Comparison of ENCODE assay signal across 10 mouse cellular contexts in the genomic region with DNA sequence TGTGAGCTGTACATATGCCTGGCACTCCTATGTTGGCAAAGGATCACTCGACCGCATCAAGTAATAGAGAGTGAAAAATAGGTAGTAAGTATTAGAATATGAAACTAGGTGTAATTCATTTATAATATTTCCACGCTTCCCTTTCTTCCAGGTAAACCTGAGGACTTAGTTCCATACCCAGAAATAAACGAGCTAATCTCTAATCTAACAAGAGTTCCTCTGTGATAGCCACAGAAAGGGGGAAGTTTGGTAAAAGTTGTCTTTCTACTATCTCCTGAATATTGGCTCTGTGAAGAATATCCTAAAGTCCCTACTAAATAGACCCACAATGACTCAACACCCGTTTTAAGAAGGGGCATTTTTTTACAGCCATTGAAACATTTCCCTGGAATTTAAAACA. TPM values are rescaled to one million over a fixed set of nuclear protein-coding genes. Genes with fewer than 3 reads are reported as not detected.
DNase-seq lines count a peak whose midpoint lies in the region; ATAC-seq and TF ChIP-seq lines count a peak whose summit lies in the region.
"Had no signal": no experiment of that assay in that cellular context is flagged by ENCODE, and none has a peak within 500 bp of the region (broad histone marks: within the 10 kb centered on the region; RNA-seq: fewer than 3 reads in every experiment).

No protein-coding gene starts in this region.

- peak overlapping the region; percentile 93; the same call in 1 of the 2 replicates for H3K27ac ChIP-seq in layer of hippocampus, adult 2 months
- H3K27ac ChIP-seq in cortical plate, adult 2 months (ENCODE audit: insufficient read depth, low read length), result no peak overlapping the region
- no peak overlapping the region for H3K27ac ChIP-seq in hindbrain, postnatal 0 days
- H3K27ac ChIP-seq in midbrain, embryonic 16.5 days (ENCODE audit: low read length), result no peak overlapping the region; the same call in 1 of the 2 replicates

- peak overlapping the region; percentile 59 for H3K4me2 ChIP-seq in hindbrain, postnatal 0 days (ENCODE audit: low read depth, low read length)
- peak overlapping the region; percentile 91 for H3K4me2 ChIP-seq in midbrain, embryonic 16.5 days (ENCODE audit: low read length)

- no peak for ATAC-seq in hindbrain, postnatal 0 days
- ATAC-seq in midbrain, embryonic 16.5 days, result no peak

- no peaks in the 10 kb centered on the region; the same call in 1 of the 2 replicates for H3K36me3 ChIP-seq in hindbrain, postnatal 0 days (ENCODE audit: insufficient read depth, low read length)
- H3K36me3 ChIP-seq in midbrain, embryonic 16.5 days (ENCODE audit: control insufficient read depth, insufficient read depth, low read length), result no peaks in the 10 kb centered on the region

- no peaks in the 10 kb centered on the region for H3K9me3 ChIP-seq in hindbrain, postnatal 0 days (ENCODE audit: low read length)
- H3K9me3 ChIP-seq in midbrain, embryonic 16.5 days (replicated peaks; ENCODE audit: control insufficient read depth, low read length, poor library complexity, severe bottlenecking), result no peaks in the 10 kb centered on the region

- TF ChIP-seq POLR2A in cortical plate, adult 2 months (IDR thresholded peaks at IDR 0.05; ENCODE audit: extremely low read depth, insufficient read depth, low read length), result no peak

- H3K27me3 ChIP-seq in hindbrain, postnatal 0 days (ENCODE audit: insufficient read depth, low read length), result no peaks in the 10 kb centered on the region
- no peaks in the 10 kb centered on the region for H3K27me3 ChIP-seq in midbrain, embryonic 16.5 days (ENCODE audit: control insufficient read depth, insufficient read depth, low read depth, low read length)

- no peak for TF ChIP-seq CTCF in layer of hippocampus, adult 2 months (conservative IDR thresholded peaks at IDR 0.05)
- no peak for TF ChIP-seq CTCF in cortical plate, adult 2 months (IDR thresholded peaks at IDR 0.05; ENCODE audit: extremely low read depth, insufficient read depth, low read length)
- no peak for TF ChIP-seq CTCF in hindbrain, postnatal 0 days (IDR thresholded peaks at IDR 0.05; ENCODE audit: low read depth)

- 62% methylated on average over 5 of the region's 5 CpGs for WGBS in hindbrain, postnatal 0 days
- WGBS in midbrain, embryonic 16.5 days, result 66% methylated on average over 5 of the region's 5 CpGs

- H3K9ac ChIP-seq in hindbrain, postnatal 0 days (replicated peaks; ENCODE audit: low read length), result peak overlapping the region; percentile 91; the same call in 1 of the 2 replicates
- H3K9ac ChIP-seq in midbrain, embryonic 16.5 days (ENCODE audit: low read depth, low read length), result peak overlapping the region; percentile 97

- no peaks in the 10 kb centered on the region for H3K4me1 ChIP-seq in cortical plate, adult 2 months (ENCODE audit: control insufficient read depth, insufficient read depth, low read length)
- no peaks in the 10 kb centered on the region; the same call in 1 of the 2 replicates for H3K4me1 ChIP-seq in hindbrain, postnatal 0 days (ENCODE audit: insufficient read depth, low read length)
- peaks cover 32% of the 10 kb centered on the region for H3K4me1 ChIP-seq in midbrain, embryonic 16.5 days (ENCODE audit: control insufficient read depth, insufficient read depth, low read length)

- H3K4me3 ChIP-seq in layer of hippocampus, adult 2 months, result peak overlapping the region; percentile 94
- peak overlapping the region; percentile 73; the same call in 1 of the 2 replicates for H3K4me3 ChIP-seq in cortical plate, adult 2 months (ENCODE audit: insufficient read depth, low read length)
- peak overlapping the region; percentile 89 for H3K4me3 ChIP-seq in hindbrain, postnatal 0 days (ENCODE audit: low read length)
- H3K4me3 ChIP-seq in midbrain, embryonic 16.5 days (ENCODE audit: low read depth, low read length), result peak overlapping the region; percentile 100

- DNase-seq in layer of hippocampus, adult 2 months (ENCODE audit: low spot score in 2 of 2), result no peak
- DNase-seq in layer of hippocampus, adult 18-20 months (ENCODE audit: low spot score in 2 of 2), result no peak
- DNase-seq in hindbrain, postnatal 0 days (ENCODE audit: low spot score), result no peak
- no peak for DNase-seq in gastrocnemius, postnatal 10 days
- no peak for DNase-seq in left cerebral cortex, adult 11 months (ENCODE audit: low spot score)
- DNase-seq in gastrocnemius, adult 18-20 months (ENCODE audit: low spot score), result no peak

RNA-seq across cellular contexts. Expression of a gene that starts 0.7 kb away (rescaled TPM):
- total RNA-seq in layer of hippocampus, adult 2 months (2021), result 10 to 100 TPM; 28.0 to 28.4 TPM
- total RNA-seq in layer of hippocampus, adult 18-20 months (2021), result 10 to 100 TPM; 28.2 to 28.7 TPM
- polyA plus RNA-seq in cortical plate, adult 2 months (2012; rRNA removed), result 24.9 and 27.0 TPM in 2 replicates
- total RNA-seq in hindbrain, postnatal 0 days (2014; rRNA removed), result 61.0 and 66.6 TPM in 2 replicates
- 97.9 and 100 TPM in 2 replicates for polyA plus RNA-seq in hindbrain, postnatal 0 days (2015; fragmentation: Nextera tagmentation; extraction: Ambion mirVana)
- polyA plus RNA-seq in midbrain, embryonic 16.5 days (2015; fragmentation: Nextera tagmentation; extraction: Ambion mirVana), result 115 and 125 TPM in 2 replicates
- total RNA-seq in gastrocnemius, postnatal 10 days (2021), result 10 to 100 TPM; 28.2 to 33.2 TPM
- 10 to 100 TPM; 10.2 to 14.7 TPM for total RNA-seq in gastrocnemius, adult 18-20 months (2021)

RNA-seq across cellular contexts. Expression of a gene that starts 8.0 kb away (rescaled TPM):
- 10 to 100 TPM; 17.3 to 18.0 TPM for total RNA-seq in layer of hippocampus, adult 2 months (2021)
- 10 to 100 TPM; 14.8 to 15.1 TPM for total RNA-seq in layer of hippocampus, adult 18-20 months (2021)
- polyA plus RNA-seq in cortical plate, adult 2 months (2012; rRNA removed), result 12.3 and 13.2 TPM in 2 replicates
- total RNA-seq in hindbrain, postnatal 0 days (2014; rRNA removed), result 12.2 and 12.4 TPM in 2 replicates
- 6.1 and 6.8 TPM in 2 replicates for polyA plus RNA-seq in hindbrain, postnatal 0 days (2015; fragmentation: Nextera tagmentation; extraction: Ambion mirVana)
- 6.1 and 8.3 TPM in 2 replicates for polyA plus RNA-seq in midbrain, embryonic 16.5 days (2015; fragmentation: Nextera tagmentation; extraction: Ambion mirVana)
- total RNA-seq in gastrocnemius, postnatal 10 days (2021), result under 1 TPM; 0.14 to 0.27 TPM
- total RNA-seq in gastrocnemius, adult 18-20 months (2021), result not detected
- total RNA-seq: adrenal gland, postnatal 14 days; hematopoietic stem cell, adult 5-6 weeks had no signal

RNA-seq across cellular contexts. Expression of a gene that starts 39.5 kb away (rescaled TPM):
- total RNA-seq in layer of hippocampus, adult 2 months (2021), result 10 to 100 TPM; 69.7 to 79.0 TPM
- 10 to 100 TPM; 71.6 to 76.8 TPM for total RNA-seq in layer of hippocampus, adult 18-20 months (2021)
- polyA plus RNA-seq in cortical plate, adult 2 months (2012; rRNA removed), result 43.7 and 49.2 TPM in 2 replicates
- 36.6 and 37.3 TPM in 2 replicates for total RNA-seq in hindbrain, postnatal 0 days (2014; rRNA removed)
- 10.7 and 11.3 TPM in 2 replicates for polyA plus RNA-seq in hindbrain, postnatal 0 days (2015; fragmentation: Nextera tagmentation; extraction: Ambion mirVana)
- 11.8 and 12.6 TPM in 2 replicates for polyA plus RNA-seq in midbrain, embryonic 16.5 days (2015; fragmentation: Nextera tagmentation; extraction: Ambion mirVana)
- total RNA-seq in gastrocnemius, postnatal 10 days (2021), result 10 to 100 TPM; 30.7 to 31.6 TPM
- total RNA-seq in gastrocnemius, adult 18-20 months (2021), result 10 to 100 TPM; 23.9 to 26.3 TPM

RNA-seq across cellular contexts. Expression of a gene that starts 54.1 kb away (rescaled TPM):
- total RNA-seq in layer of hippocampus, adult 2 months (2021), result not detected
- total RNA-seq in layer of hippocampus, adult 18-20 months (2021), result not detected
- polyA plus RNA-seq in cortical plate, adult 2 months (2012; rRNA removed), result 0.15 TPM in 1 of 2 replicates, not detected in the other
- total RNA-seq in hindbrain, postnatal 0 days (2014; rRNA removed), result not detected in 2 replicates
- 0.10 and 0.25 TPM in 2 replicates for polyA plus RNA-seq in hindbrain, postnatal 0 days (2015; fragmentation: Nextera tagmentation; extraction: Ambion mirVana)
- polyA plus RNA-seq in midbrain, embryonic 16.5 days (2015; fragmentation: Nextera tagmentation; extraction: Ambion mirVana), result 0.15 and 0.19 TPM in 2 replicates
- under 1 TPM in 1 of 2 experiments, not detected in 1; 0.54 TPM for total RNA-seq in gastrocnemius, postnatal 10 days (2021)
- total RNA-seq in gastrocnemius, adult 18-20 months (2021), result under 1 TPM; 0.45 to 0.94 TPM

RNA-seq across cellular contexts. Expression of a gene that starts 54.3 kb away (rescaled TPM):
- total RNA-seq in layer of hippocampus, adult 2 months (2021), result 10 to 100 TPM; 16.3 to 16.8 TPM
- total RNA-seq in layer of hippocampus, adult 18-20 months (2021), result 10 to 100 TPM; 17.4 TPM
- 15.0 and 16.9 TPM in 2 replicates for polyA plus RNA-seq in cortical plate, adult 2 months (2012; rRNA removed)
- total RNA-seq in hindbrain, postnatal 0 days (2014; rRNA removed), result 3.8 and 4.2 TPM in 2 replicates
- polyA plus RNA-seq in hindbrain, postnatal 0 days (2015; fragmentation: Nextera tagmentation; extraction: Ambion mirVana), result 3.1 and 3.3 TPM in 2 replicates
- polyA plus RNA-seq in midbrain, embryonic 16.5 days (2015; fragmentation: Nextera tagmentation; extraction: Ambion mirVana), result 4.6 and 4.8 TPM in 2 replicates
- 1 to 10 TPM; 3.5 to 4.2 TPM for total RNA-seq in gastrocnemius, postnatal 10 days (2021)
- 1 to 10 TPM; 3.0 to 3.2 TPM for total RNA-seq in gastrocnemius, adult 18-20 months (2021)

Comparison
In these comparisons a context has a peak if more than half of its experiments do, and no peak if none do; other contexts are left out.
1. RNA of a gene that starts 8.0 kb away (total RNA-seq): 17.3 to 18.0 TPM in layer of hippocampus, adult 2 months, 14.8 to 15.1 TPM in layer of hippocampus, adult 18-20 months and 12.2 to 12.4 TPM in hindbrain, postnatal 0 days; 0.14 to 0.27 TPM in gastrocnemius, postnatal 10 days and not detected in gastrocnemius, adult 18-20 months; every median in the first group is over 10 times any median in the second.
2. Peak in every context shown above with its lines, with median percentiles within 50 percentile points of each other: H3K4me3 ChIP-seq.